Mouse (Mus musculus) lung, postnatal 4 days (tissue): ENCODE results near the gene Eno1.
"Not testable (repeated sequence)": the region's sequence is repeated elsewhere in the genome, so short reads cannot be mapped to it uniquely, and the experiment has no call there.

Experiments
- DNase-seq, 2 experiments: peaks; one replicate each; pipeline ENCODE4 v3.0.0; 2021

The Eno1 gene

DNA sequence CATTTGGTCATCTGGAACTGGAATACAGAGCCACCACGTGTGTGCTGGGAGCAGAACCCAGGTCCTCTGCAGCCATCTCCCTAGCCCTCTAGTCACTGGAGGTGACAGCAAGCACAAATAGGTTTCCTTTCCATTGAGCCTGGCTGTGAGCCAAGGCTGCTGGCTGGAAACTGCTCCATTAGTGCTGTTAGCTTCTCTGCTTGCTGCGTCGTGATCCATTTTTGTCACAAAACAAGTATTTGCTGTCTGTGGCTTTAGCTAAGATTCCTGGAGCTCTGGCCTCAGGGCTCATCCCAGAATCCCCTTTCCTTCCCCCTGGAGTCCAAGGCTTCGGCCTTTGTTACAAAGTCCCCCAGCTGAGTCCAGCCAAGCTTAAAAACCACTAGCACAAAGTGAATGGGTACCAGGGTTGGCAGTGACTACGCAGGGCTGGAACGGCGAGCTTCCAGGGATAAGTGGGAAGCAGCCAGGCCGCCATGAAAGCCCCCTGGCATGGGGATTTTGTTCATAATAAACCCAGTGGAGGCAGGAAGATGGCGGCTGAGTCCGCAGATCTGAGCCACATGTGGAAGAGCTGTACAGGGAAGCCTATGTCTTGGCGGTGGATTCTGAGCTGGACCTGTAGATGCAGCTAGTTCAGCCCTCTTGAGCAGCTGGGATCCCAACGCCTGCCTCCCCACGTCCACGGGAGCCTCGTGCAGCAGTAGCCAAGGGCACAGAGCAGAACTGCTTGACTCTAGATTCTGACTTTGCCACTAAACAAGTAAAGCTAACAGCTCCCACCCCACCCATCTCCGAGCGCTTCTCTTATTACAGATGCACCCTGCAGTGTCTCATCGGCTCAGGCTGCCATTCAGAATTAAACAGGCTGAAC is 14.3 kb downstream of the Eno1 start:
- no peak for DNase-seq

- DNase-seq: peak in 1 of 2 experiments; percentile 19
Observed at GRCm38 (mm10) chr4:150254416-150254815, 17.9 kb downstream of the Eno1 start.

- no peak for DNase-seq
Observed at GRCm38 (mm10) chr4:150255181-150255580, 18.7 kb downstream of the Eno1 start.

GRCm38 (mm10) chr4:150257252-150258204 is 21.0 kb downstream of the Eno1 start:
- peak; percentile 87 to 89 for DNase-seq

- DNase-seq: no peak
Observed at GRCm38 (mm10) chr4:150258388-150258787, 21.9 kb downstream of the Eno1 start.

DNA sequence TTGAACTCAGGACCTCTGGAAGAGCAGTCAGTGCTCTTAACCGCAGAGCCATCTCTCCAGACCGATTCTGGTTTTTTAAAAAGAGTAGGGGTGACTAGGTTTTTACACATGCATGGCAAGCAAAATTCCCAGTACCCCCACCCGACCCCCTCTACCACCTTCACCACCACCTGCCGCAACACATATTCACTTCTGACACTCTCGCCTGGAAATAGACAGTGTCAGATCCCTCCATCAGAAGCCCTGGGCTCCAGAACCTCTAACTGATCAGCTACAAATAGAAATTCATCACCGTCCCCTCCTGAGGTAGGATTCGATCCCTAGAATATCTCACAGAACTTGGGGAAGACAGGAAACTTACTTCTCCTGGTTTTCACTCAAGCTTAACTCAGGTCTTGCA is 23.1 kb downstream of the Eno1 start:
- no peak for DNase-seq

DNA sequence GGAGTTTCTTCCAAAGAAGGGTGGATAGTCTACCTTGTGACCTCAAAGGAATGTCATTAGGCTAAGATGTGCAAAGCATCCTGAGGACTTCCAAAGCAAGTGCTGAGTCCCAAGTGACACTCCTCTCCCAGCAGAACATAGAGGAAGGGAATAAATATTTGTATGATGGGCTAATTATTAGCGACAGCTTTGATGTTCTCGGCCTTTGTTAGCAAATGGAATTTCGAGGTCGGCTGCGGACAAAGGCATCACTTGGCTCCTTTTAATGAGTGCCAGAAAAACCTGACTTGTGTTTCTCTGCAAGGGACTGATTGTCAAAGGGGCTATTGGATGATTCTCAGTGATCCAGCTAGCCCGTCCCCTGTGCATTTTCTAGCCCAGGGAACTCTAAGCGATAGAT is 23.6 kb downstream of the Eno1 start:
- no peak for DNase-seq

GRCm38 (mm10) chr4:150260745-150261144 is 24.2 kb downstream of the Eno1 start:
- DNase-seq: peak in 1 of 2 experiments; percentile 18

DNA sequence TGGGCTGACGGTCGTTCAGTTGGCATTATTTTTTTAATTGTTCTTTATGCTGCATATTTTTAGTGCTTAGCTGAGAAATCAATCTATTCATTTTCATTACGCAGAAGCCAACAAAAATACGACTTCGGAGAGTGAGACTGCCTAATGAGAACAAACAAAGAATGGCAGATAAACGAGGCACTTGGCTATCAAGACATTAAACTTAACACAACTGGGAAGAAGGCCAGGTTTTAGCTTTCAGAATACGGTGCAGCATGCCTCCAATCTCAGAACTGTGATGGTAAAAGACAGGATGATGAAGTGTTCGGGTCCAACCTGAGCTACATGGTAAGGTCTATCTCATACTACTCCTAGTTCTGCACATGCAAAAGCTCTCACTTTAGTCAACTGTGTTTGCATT is 25.8 kb downstream of the Eno1 start:
- no peak for DNase-seq

DNA sequence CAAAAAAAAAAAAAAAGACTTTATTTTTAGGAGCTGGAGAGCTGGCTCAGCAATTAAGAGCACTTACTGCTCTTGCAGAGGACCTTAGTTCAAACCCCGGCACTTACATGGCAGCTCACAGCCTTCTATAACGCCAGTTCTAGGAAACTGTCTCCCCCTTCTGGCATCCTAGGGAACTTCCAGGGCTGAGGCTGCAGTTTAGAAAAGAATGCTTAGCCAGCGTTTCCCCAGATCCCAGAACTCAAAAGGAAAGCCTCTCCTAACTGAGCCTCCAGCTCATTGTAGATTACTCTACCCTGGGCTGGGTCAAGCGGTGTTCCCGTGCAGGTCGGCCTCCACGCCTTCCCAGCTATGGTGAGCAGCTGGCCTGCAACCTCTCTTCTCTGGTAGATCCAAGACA is 28.4 kb downstream of the Eno1 start:
- peak in 1 of 2 experiments; percentile 50 for DNase-seq

- no peak for DNase-seq
Observed at GRCm38 (mm10) chr4:150265471-150265870, 28.9 kb downstream of the Eno1 start.

- DNase-seq: peak; percentile 63 to 71
Observed at GRCm38 (mm10) chr4:150266655-150267223, 30.2 kb downstream of the Eno1 start.

GRCm38 (mm10) chr4:150268674-150269653 is 32.4 kb downstream of the Eno1 start:
- DNase-seq: no peak

DNA sequence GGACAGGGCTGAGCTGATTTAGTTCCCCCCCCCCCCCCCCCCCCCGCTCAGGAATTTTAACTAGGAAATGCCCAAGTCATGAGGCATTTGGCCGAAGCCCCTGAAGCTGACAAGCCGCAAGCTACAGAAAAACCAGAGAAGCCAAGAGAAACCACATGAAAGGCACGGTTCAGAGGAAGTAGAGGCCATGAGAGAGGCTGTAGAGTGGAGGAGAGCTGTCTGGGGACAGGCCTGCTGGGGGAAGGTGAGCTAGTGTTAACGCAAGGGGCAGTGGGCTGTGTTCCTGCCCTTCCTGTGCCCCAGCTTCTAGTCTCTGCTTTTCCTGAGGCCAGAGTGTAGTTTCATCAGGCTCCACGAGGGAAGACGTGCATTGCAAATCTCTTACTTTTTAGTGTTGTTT is 33.2 kb downstream of the Eno1 start:
- DNase-seq: peak; percentile 41 to 53

DNA sequence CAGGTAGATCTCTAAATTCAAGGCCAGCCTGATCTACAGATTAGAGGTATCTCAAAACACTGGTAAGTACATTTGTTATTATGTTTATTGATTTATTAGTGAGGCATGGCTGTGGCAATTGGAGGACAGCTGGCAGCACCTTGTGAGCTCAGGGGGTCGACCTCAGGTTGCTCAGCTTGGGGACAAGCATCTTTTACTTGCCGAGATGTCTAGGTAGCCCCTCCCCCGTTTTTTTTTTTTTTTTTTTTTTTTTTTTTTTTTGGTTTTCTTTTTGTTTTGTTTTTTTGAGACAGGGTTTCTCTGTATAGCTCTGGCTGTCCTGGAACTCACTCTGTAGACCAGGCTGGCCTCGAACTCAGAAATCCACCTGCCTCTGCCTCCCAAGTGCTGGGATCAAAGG is 34.2 kb downstream of the Eno1 start:
- not testable (repeated sequence) for DNase-seq

DNA sequence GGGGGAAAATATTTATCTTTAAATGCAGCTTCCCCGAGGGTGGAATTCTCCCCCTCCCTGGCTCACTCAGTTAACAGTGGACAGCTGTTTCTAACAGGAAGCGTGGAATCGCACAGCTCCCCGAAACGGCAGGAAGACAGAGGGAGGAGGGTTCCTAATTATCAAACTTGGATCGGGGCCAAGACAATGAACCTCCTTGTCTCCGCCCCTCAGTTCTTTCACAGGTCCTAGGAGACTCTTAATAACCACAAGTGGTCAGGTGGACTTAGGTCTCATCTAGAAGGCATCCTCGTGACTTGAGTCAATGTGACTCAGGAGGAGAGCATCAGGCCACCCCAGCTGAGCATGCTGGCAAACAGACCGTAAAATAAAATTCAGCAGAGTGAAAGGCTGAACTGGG is 36.2 kb downstream of the Eno1 start:
- DNase-seq: peak; percentile 57 to 58

DNA sequence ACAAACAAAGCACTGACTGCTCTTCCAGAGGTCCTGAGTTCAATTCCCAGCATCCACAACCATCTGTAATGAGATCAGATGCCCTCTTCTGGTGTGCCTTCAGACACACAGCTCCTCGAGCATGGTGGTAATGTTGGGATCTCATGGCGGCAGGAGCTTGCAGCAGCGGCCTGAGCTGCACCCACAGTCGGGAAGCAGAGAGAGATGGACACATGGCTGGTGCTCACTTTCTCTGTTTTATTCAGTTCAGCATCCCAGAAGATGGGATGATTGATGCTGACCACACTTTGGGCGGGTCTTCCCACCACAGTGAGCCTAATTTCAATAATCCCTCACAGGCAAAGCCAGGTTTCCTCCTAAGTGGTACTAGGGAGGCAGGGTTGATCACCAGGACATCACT is 39.0 kb downstream of the Eno1 start:
- no peak for DNase-seq

DNA sequence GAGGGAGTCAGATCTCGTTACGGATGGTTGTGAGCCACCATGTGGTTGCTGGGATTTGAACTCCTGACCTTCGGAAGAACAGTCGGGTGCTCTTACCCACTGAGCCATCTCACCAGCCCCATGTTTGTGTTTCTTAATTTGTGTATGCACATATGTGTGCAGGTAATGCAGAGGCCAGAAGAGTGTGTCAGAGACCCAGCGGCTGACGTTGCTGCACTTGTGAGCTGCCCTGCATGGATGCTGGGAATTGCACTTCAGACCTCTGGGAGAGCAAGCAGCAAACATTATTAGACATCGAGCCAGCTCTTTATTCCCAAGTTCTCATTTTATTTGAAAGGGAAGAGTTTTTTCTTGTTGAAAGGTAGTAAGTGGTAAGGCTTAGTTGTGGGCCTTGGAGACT is 42.8 kb downstream of the Eno1 start:
- not testable (repeated sequence) for DNase-seq

DNA sequence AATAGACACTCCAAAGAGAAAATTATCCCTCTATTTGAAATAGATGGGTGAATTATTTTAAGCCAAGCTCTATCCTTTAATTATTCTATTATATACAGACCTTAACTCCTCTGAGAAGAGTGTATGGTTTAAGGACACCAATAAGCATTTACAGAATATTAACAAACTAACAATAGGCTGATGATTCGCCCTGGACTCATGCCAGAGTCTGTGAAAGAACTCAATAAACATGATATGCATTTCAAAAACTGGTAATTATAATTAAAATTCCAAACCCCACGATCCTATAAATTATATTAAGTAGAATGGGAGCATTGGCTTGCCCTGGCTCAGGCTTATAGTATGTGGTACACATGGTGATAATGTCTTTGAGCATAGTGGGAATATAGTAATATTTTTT is 43.5 kb downstream of the Eno1 start:
- DNase-seq: no peak

DNA sequence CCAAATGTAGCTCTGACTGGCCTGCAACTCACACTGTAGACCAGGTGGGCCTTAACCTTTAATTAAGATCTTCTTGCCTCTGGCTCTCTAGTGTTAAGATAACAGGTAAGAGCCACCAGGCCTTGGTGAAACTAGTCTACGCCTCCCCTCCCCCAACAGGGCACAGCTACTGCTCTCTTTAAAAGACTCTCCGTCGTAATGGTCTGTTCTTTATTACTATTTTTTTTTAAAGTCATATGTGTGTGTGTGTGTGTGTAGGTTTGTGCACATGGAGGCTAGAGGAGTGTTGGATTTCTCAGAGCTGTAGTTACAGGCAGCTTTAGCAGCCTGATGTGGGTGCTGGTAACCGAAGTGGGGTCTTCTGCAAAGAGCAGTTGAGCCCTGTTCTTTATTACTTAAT is 43.9 kb downstream of the Eno1 start:
- DNase-seq: no peak

- DNase-seq: peak; percentile 98 to 99
Observed at GRCm38 (mm10) chr4:150281018-150281761, 44.7 kb downstream of the Eno1 start, which contains the start of gene Rere. Gene Rere (plus strand): TSS chr4:150281646.
